Mouse (Mus musculus) cerebellum, postnatal 36 days (tissue): ENCODE data around the gene Hpn.

Experiments
- DNase-seq, 2 experiments: peaks; one replicate each; pipeline ENCODE4 v3.0.0; 2021 to 2022; ENCODE audit warnings: mixed read lengths in 2 of 2

Gene Hpn

GRCm38 (mm10) chr7:31052636-31053434 is 62.3 kb downstream of the Hpn start:
- peak; percentile 82 to 91 for DNase-seq

GRCm38 (mm10) chr7:31052251-31052635 is 62.8 kb downstream of the Hpn start:
- DNase-seq = peak; percentile 26 to 31

- DNase-seq = peak; percentile 51 to 59
Observed at GRCm38 (mm10) chr7:31051321-31052021, 63.6 kb downstream of the Hpn start, which contains the start of gene Fxyd7. Fxyd7 (minus strand) TSS chr7:31051467.

- peak; percentile 55 to 57 for DNase-seq
Observed at GRCm38 (mm10) chr7:31050921-31051320, 64.2 kb downstream of the Hpn start.

- DNase-seq = no peak
Observed at GRCm38 (mm10) chr7:31050487-31050886, 64.6 kb downstream of the Hpn start.

- peak in 1 of 2 experiments; percentile 47 for DNase-seq
Observed at GRCm38 (mm10) chr7:31049846-31050281, 65.2 kb downstream of the Hpn start.

GRCm38 (mm10) chr7:31049135-31049845 is 65.8 kb downstream of the Hpn start:
- DNase-seq = peak; percentile 74 to 76
